Mouse (Mus musculus): ENCODE results near the gene Sp6. TPM values are rescaled to one million over a fixed set of nuclear protein-coding genes. Genes with fewer than 3 reads are reported as not detected.

The Sp6 gene
- polyA plus RNA-seq, 1 experiment from 2014 or later = 2.0 TPM

Small RNAs within 50 kb of the gene (microRNA-seq; reads per million reads assigned to microRNA genes)
- gene Mir8103 = 1.5 reads per million

Other genes starting within 250 kb of the Sp6 start
- gene Snx11, start 235.8 kb upstream of the Sp6 start, polyA plus RNA-seq (2016; fragmentation: Nextera tagmentation; extraction: Ambion mirVana) = 27.6 and 33.0 TPM in 2 replicates
- gene Cbx1, start 224.3 kb upstream of the Sp6 start, polyA plus RNA-seq (2016; fragmentation: Nextera tagmentation; extraction: Ambion mirVana) = 193 and 198 TPM in 2 replicates
- 71.9 and 78.0 TPM in 2 replicates for gene Nfe2l1, start 183.4 kb upstream of the Sp6 start, polyA plus RNA-seq (2016; fragmentation: Nextera tagmentation; extraction: Ambion mirVana)
- gene Copz2, start 163.5 kb upstream of the Sp6 start, polyA plus RNA-seq (2016; fragmentation: Nextera tagmentation; extraction: Ambion mirVana) = 44.9 and 46.1 TPM in 2 replicates
- gene Cdk5rap3, start 96.9 kb upstream of the Sp6 start, polyA plus RNA-seq (2016; fragmentation: Nextera tagmentation; extraction: Ambion mirVana) = 116 and 120 TPM in 2 replicates
- gene Prr15l, start 85.3 kb upstream of the Sp6 start, polyA plus RNA-seq (2016; fragmentation: Nextera tagmentation; extraction: Ambion mirVana) = 0.04 and 0.05 TPM in 2 replicates
- 28.2 and 32.1 TPM in 2 replicates for gene Pnpo, start 69.4 kb upstream of the Sp6 start, polyA plus RNA-seq (2016; fragmentation: Nextera tagmentation; extraction: Ambion mirVana)
- 30.5 and 35.5 TPM in 2 replicates for gene Sp2, start 30.4 kb upstream of the Sp6 start, polyA plus RNA-seq (2016; fragmentation: Nextera tagmentation; extraction: Ambion mirVana)
- gene Scrn2, start 16.5 kb downstream of the Sp6 start, polyA plus RNA-seq (2016; fragmentation: Nextera tagmentation; extraction: Ambion mirVana) = 39.5 and 42.2 TPM in 2 replicates
- 3.0 and 3.1 TPM in 2 replicates for gene Lrrc46, start 28.0 kb downstream of the Sp6 start, polyA plus RNA-seq (2016; fragmentation: Nextera tagmentation; extraction: Ambion mirVana)
- 81.1 and 82.9 TPM in 2 replicates for gene Mrpl10, start 28.2 kb downstream of the Sp6 start, polyA plus RNA-seq (2016; fragmentation: Nextera tagmentation; extraction: Ambion mirVana)
- gene Osbpl7, start 37.2 kb downstream of the Sp6 start, polyA plus RNA-seq (2016; fragmentation: Nextera tagmentation; extraction: Ambion mirVana) = 8.4 and 9.8 TPM in 2 replicates
- gene Tbx21, start 101.9 kb downstream of the Sp6 start, polyA plus RNA-seq (2016; fragmentation: Nextera tagmentation; extraction: Ambion mirVana) = 0.10 and 0.25 TPM in 2 replicates
- gene Tbkbp1, start 138.1 kb downstream of the Sp6 start, polyA plus RNA-seq (2016; fragmentation: Nextera tagmentation; extraction: Ambion mirVana) = 4.3 and 4.9 TPM in 2 replicates
- 82.9 and 95.7 TPM in 2 replicates for gene Kpnb1, start 174.5 kb downstream of the Sp6 start, polyA plus RNA-seq (2016; fragmentation: Nextera tagmentation; extraction: Ambion mirVana)

Data from midbrain, embryonic 10.5 days (tissue).